Mouse (Mus musculus): ENCODE measurements around the gene Usp6nl.

The Usp6nl gene

DNA sequence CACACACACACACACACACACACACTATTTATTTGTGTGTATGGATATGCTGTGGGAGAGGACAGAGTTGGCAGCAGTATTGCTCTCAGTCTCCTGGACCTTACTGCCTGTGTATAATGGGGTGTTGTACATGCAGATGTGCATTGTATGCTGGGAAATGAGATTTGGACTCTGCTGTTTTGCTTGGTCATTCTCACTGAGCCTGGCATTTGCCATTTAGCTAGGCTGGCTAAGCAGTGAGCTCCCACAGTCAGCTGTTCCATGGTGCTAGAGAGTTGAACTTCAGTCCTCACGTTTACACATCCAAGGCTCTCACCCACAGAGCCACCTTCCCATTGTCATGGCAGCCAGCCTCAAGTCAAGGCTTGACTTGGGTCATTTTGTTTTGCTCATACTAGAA is 90.2 kb downstream of the Usp6nl start:
- no peak for DNase-seq (ENCODE audit: low read depth, low spot score)

DNA sequence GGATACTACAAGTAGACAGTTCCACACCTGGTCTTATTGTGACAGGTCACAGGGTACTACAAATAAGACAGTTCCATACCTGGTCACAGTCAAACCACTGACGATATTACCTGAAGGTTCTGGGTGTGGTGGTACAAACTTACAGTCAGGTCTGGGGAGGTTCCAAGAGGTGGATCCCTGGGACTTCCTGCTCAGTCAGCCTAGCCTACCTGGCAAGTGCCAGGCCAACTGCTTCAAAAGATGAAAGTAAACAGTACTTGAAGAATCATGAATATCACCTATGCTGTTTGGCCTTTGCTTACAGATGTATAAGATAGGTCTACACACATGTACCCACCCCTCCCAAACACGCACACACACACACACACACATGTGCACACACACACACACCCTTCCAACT is 91.3 kb downstream of the Usp6nl start:
- DNase-seq (ENCODE audit: low read depth, low spot score), result no peak

DNA sequence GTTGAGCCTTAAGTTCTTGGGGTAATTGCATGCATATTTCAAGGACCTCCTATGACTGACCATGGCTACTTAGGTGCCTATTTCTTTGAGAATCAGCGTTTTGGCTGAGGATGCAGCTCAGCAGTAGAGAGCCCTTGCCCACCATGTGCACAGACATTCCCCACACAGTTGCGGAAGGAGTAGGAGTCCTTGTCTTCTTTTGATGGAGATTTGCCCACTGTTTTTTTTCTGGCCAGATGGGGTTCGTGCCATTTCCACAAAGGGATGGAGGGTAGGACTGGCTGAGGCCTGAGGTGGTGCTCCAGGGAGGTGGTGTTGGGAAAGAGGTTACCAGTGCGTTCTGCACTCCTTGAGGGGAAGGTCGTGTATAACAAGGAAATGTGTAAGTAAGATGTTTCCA is 91.9 kb downstream of the Usp6nl start:
- DNase-seq (ENCODE audit: low read depth, low spot score), result no peak

DNA sequence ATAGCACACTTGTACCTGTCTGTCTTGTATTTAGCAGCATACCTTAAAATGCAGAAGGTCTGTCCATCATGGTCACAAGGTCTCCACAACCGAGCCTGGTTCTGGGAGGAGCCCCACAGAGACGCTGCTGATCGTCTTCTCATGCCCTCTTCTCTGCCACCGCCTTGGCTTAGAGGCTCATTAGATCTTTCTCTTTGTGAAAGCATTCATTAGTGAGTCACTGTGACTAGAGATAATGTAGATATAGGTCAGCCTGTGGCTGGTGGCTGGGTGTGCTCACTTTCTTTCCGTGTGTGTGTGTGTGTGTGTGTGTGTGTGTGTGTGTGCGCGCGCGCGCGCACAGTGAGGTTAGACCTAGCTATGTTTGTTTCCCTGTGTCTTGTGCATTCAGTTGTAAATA is 94.7 kb downstream of the Usp6nl start:
- DNase-seq (ENCODE audit: low read depth, low spot score), result no peak

DNA sequence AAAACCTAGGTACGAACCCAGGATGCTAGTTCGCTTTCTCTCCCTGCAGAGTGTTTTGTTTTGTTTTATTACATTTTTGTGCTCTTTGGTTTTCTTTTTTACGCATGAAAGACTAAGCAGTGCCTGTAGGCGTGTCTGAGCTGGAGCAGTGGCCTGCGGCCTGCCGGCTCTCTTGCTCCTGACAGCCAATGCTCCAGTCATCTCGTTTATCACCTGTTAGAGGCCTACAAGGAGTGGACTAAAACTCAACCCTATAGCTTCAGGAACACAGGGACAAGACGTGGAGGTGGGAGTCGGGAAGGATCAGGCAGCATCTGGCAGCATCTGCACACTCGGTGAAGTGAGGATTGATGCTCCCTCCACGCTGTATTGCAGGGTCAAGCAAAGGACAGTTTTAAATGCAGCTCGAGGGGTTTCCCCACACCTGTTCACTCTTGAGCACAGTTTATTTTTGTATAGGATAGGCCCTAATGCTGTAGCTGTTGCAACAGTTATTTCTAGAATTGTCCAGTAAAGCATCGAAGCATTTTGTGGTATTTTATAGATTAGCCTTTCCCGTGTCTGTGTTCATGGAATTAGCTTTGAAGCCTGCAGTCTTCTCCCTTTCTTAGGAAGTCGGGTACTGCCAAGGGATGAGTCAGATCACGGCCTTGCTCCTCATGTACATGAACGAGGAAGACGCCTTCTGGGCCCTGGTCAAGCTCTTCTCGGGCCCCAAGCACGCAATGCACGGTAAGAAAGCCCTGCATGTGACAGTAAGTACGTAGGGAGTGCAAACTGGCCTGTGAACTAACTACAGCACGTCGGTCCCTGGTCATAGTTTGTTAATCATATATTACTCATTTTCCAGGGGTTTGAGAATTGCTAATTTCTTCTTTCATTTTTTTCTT is 101.4 kb downstream of the Usp6nl start:
- DNase-seq (ENCODE audit: low read depth, low spot score), result no peak

DNA sequence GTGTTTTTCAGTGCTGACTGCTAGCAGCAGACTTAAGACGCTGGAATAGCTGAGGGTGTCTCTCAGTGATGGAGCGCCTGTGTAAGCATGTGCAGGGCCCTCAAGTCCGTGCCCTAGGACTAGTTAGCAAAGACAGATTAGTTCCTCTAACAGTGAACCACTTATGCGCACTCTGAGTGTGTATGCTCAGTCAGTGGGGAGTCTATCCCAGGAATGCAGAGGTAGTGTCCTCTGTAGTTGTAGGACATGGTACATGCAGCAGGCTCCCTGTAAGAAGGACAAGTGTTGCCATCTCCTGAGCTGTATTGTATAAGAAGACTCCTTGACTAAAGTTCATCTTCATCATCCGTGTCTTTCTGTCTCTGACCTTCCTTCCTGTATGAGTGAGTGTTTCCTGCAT is 102.4 kb downstream of the Usp6nl start:
- DNase-seq (ENCODE audit: low read depth, low spot score), result no peak

DNA sequence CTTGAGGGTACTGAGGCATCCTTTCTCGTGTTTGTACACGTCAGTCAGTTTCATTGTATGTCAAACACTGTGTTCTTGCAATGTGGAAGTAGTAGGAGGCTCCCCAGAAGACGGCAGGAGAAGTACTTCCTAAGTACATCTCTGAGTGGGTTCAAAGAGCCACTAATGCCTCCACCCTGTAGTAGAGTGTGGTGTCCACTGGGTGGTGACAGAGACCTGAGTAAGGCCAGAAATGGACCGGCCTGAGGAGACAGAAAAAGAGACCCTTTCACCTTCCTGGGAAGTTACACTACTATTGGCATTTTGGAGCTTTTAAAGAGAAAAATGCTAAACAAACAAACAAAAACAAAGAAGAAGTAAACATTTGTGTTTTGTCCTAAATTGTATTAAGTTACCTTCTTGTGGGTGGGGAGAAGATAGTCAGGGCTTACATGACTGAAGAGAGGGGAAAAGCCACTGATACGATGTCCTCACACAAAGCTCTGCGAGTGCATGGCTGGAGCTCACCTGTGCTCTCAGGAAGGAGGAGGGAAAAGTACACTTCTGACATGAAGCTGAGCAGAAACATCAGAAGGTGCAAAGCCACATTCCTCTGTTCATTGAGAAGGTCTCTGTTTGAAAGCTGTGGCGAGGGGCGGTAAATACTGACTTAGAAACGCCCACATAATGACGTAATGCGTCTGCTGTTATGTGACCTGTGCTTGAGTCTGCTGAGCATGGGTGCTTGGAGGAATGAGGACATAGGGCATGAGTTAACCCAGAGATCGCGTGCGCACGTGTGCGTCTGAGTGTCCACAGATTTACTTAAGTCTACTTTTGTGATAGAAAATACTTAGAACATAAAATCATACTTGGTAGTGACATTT is 113.9 kb downstream of the Usp6nl start:
- DNase-seq (ENCODE audit: low read depth, low spot score), result peak; percentile 36

DNA sequence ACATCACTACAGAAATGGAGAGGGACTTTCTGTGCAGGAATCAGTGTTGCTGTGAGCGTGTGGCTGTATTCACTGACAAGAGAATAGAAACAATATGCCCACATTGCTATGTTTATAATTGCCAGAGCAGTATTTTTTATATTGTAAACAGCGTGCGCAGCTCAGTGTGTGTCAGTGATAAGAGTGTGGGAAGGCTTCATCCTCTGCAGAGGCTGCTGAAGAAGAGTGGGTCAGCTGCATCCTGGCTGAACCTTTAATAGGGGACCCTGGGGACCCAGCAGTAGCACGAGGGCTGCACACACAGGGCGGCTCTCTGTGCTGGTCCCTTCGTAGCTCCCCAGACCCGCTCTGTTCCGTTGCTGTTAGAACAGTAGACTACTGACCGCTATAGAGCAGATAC is 119.2 kb downstream of the Usp6nl start:
- no peak for DNase-seq (ENCODE audit: low read depth, low spot score)

DNA sequence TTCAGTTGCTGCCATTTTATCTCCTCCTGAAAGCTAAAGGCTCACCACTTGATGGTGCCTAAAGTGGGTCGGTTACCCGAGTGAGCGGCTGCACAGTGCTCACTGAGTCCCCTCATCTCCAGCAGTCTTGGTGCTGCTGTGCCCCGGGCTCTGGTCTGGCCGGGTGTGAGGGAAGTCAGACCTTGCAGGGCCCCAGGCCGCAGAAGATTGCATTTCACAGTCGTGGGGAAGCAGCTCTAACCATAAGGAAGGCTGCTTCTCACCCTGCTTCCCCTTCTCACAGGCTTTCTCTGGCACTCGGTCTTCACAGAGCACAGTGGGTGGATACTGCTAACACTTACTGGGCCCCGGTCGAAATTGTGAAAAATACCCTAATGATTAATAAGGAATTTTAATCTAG is 119.8 kb downstream of the Usp6nl start:
- DNase-seq (ENCODE audit: low read depth, low spot score), result no peak

DNA sequence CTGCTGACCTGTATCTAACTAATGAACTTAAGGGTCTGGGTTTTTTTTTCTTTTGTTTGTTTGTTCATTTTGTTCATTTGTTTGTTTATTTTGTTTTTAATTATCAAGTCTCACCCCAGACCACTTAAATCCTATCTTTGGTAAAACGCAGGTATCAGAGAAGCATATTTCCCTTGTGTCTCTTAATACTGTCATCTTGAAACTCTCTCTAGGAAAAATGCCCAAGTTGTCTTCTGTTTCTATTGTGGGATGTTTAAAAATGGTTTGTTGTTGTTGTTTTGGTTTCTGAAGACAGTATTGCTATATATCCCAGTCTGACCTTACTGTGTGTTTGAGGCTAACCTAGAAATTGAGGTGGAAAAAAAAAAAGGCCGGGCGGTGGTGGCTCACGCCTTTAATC is 121.5 kb downstream of the Usp6nl start:
- DNase-seq (ENCODE audit: low read depth, low spot score), result no peak

DNA sequence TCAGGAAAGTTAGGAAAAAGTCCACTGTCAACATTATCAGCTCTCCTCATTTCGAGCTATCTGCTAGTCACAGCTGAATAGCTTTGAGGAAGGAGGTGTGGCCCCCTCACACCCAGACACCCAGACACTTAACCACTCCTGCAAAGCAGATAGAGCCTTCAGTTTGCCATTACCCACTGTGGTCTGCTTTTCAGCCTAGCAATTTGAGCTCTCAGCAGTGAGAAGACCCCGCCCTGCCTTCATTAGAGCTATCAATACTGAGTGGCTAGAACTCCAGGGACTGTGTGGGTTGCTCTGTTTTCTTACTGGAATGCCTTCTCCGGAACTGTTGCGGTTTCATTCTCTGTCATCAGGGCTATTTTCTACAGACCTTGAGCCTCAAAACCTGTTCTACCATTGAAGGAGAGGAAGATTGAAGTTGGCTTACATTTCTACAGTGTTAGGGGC is 122.3 kb downstream of the Usp6nl start:
- DNase-seq (ENCODE audit: low read depth, low spot score), result no peak

DNA sequence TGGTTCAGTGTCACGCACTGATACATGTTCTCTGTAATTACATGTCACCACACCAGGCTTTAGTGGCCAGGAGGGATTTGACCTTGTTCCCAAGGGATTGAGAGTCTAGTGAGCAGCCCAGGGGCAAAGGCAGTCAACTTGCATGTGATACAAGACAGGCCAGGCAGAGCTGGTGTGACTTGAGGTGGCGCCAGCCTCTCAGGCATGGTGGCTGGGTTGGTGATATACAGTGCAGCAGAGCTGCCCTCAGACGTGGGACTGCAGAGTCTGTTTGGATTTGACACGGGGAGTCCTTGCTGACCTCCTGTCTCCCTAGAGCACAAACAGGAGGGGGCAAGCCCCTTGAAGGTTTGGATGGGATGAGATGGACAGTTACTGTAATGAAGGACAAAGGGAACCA is 123.4 kb downstream of the Usp6nl start:
- no peak for DNase-seq (ENCODE audit: low read depth, low spot score)

DNA sequence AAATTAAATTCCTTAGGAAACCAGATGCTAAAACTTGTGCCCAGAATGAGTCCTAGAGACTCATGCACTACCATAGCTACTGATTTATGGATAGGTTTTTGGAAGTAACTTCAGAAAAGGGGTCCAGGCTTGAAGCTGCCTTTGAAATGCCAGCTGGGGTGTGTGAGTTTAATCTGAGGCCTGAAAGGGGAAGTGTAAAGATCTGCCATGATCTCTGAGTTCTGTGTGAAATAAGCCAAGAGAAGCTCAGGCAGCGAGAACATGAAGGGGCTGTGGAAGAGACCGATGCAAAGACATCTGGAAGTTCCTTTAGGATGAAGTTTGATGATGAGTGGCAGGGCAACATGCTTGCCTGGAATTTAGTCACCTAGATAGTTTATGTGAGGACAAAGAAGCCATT is 126.4 kb downstream of the Usp6nl start:
- no peak for DNase-seq (ENCODE audit: low read depth, low spot score)

DNA sequence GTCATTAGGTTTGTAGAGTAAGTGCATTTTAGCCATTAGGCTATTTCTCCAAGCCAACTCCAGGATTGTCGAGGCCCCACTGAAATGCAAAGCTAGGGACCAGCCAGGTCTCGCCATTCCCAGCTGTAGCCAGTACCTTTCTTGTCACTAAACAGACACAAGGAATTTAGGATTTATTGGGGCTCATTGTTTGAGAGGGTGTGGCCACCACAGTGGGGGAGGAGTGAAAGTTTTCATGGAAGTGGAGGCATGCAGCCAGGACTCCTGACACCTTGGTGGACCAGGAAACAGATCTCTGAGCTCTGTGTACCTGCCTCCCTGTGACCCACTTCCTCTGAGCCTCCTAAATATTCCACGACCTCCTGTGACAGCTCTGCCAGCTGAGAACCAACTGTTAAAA is 127.2 kb downstream of the Usp6nl start:
- no peak for DNase-seq (ENCODE audit: low read depth, low spot score)

DNA sequence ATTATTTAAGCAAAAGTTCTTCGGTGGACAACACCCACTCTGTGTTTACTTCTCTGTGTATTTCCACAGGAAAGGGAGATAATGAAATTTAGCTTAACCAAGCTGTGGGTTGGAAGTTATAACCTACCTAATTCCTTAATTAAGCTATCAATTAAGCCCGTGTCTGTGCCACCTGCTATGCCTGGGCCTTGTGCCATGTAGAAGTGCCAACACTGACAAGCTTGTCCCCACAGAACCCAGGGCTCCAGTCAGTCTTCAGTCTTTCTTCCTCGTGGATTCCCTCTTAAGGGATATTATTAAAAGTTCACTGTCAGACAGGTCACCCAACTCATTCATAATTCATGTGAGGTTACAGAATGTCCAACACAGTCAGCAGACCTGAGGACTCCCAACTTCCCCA is 128.1 kb downstream of the Usp6nl start:
- DNase-seq (ENCODE audit: low read depth, low spot score), result no peak

DNA sequence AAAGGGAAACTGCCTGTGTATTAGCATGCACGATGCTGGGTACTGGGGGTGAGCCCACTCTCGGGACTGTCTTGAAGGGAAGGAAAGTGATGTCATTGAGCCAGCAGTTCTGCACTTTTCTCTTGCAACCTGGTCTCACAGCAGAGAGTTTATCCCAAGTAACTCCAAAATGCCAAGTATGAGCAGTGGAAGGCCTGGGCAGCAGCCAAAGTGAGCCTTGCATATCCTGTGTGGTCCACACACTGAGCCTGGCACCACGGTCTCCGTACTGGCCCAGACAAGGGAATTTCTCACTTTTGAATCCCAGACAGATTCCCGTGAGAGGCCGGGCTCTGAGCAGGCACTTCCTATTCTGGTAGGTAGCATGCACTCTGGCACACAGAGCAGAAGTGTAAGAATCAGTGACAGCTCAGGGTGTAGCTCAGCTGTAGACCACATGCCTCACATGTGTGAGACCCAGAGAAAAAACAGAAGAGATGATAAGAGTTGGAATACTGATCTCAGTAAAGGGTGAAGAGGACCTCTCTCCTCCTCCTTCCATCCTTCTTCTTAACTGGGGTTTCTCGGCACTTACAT is 132.6 kb downstream of the Usp6nl start:
- no peak for DNase-seq (ENCODE audit: low read depth, low spot score)

DNA sequence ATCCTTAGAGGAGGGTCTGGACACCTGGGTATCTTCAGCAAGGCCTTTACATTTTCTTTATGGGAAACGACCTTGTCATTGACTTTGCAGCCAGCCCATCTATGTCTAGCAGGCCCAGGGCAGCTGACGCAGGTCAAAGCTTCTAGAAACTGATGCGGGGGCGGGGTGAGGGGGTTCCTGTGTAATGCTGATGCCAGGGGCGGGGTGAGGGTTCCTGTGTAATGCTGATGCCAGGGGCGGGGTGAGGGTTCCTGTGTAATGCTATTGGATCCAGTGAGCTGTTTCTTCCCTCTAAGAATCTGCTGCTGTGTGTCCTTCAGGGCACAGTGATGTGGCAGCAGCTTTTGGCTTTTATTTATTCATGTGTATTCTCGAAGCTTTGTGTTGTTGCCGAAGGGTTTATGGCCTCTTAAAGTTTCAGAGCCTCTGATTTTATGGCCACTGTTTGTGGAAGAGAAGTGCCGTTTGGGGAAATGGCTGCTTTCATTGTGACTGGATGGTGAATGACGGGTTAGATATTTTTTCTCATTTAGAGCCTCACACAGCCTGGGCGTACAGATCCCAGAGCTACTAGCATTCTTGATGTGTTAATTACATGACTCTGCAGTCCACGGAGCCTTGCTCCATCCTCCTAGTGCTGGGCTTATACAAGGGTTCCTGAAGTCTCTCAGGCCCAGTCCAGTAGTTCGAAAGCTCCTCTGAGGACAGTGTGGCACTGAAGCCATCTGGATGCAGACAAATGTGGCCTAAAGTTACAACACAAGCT is 137.0 kb downstream of the Usp6nl start:
- DNase-seq (ENCODE audit: low read depth, low spot score), result no peak

DNA sequence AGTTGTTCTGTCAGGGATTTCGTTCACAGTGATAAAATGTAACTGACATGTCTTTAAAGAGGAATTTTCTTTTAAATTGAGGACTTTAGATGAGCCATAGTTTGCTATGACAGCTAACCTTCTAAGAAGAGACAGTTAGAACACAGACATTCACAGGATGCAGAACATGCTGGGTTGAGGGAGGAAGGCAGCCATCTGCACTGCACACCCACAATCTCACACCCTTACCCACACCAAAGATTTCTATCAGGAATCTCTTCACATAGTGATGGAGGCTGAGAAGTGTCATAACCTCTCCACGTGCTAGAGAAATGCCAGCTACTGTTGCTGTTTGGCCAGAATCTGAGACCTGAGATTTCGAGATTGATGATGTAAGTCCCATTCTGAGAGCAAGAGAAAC is 139.8 kb downstream of the Usp6nl start:
- DNase-seq (ENCODE audit: low read depth, low spot score), result no peak

DNA sequence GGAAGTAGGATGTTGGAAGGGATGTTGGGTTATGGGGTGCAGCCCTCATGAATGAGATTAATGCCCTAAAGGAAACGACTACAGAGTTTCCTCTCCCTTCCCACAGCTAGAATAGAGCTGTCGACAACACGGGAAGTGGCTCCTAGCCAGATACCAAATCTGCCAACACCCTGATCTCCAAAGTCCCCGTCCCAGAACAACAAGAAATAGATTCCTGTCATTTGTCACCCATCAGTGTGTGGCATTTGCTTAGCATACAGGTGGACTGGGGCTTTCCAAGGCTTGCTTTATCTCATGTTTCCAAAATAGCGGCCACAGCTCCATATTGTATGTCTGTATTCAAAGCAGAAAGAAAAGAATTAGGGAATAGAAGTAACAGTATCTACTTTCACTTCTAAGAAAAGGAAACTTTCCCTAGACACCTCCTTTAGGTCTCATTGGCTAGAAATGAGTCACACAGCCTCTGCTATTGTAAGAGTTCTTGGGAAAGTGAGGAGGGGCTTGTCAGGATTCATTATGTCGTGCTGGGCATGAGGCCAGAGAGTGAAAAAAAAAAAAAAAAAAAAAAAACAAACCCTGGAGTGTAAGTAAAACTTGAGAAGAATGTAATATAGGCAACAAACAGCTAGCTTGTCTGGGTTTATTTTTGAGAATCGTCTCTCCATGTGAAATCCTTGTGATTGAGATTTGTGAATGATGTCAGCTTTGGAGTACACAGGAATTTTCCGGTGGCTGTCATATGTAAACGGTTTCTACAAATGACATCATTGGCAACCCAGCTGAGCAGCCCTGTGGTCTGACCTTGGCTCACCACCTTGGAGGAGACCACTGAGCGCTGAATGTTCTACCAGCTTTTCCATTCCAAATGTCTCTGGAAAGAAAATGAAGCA is 141.6 kb downstream of the Usp6nl start:
- DNase-seq (ENCODE audit: low read depth, low spot score), result no peak

DNA sequence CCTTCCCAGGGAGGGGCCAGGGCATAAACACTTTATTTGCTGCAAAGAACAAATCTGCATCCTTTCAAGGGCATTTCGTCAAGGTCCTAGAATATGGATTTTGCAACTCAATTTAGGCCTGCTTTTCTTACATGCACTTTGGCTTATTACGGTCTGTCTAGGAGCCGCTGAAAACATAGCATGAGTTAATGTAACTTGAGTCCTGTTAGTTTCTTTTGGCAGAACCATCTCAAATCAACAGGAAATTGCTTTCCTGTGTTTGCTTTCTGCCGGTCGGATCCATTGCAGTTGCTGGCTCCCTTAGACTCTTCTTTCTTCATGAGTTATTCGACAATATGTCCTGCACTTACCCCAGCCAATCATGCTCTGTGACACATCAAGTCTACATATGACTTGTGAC is 143.9 kb downstream of the Usp6nl start:
- no peak for DNase-seq (ENCODE audit: low read depth, low spot score)

DNA sequence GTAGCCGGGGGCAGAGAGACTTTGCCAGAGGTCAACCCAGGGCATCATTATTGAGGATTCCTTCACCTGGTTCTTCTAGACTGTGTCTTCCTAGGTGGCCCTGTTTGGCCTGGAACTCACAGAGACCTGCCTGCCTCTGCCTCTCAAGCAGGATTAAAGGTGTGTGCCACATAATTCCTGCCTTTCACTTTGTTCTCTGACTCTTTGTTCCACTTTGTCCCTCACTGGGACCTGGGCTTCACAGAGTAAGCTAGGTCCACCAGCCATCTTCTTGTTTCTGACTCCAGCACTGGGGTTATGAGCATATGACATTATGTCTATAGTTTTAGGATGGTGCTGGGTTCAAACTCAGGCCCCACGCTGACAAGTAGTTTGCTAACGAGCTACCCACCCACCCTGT is 144.9 kb downstream of the Usp6nl start:
- DNase-seq (ENCODE audit: low read depth, low spot score), result no peak

Measured in retina, postnatal 7 days (tissue).